Mouse (Mus musculus) liver, embryonic 14.5 days (tissue): ENCODE results near the gene Bcdin3d.

Experiments
- CTCF ChIP-seq: IDR thresholded peaks from 2 replicates; pipeline ENCODE4 v1.5.1; 2016; ENCODE audit warnings: antibody characterized with exemption, low read depth, control low read depth
- EP300 ChIP-seq: IDR thresholded peaks from 2 replicates; pipeline ENCODE4 v1.6.1; 2016; ENCODE audit warnings: antibody characterized with exemption, low read depth

GRCm38 (mm10) chr15:99456338-99456962 is 18.1 kb downstream of the Bcdin3d start:
- TF ChIP-seq CTCF (no peak), EP300 (no peak)
